Mouse (Mus musculus) neural tube, embryonic 10.5 days (tissue): ENCODE data around the gene Znrd1as.

Experiments
- DNase-seq: peaks from one replicate; pipeline ENCODE4 v3.0.0-alpha.2; 2017; ENCODE audit warnings: low spot score; ENCODE audit errors: extremely low spot score

The Znrd1as gene

GRCm38 (mm10) chr17:36995448-36995847, 37.1 kb downstream of the Znrd1as start:
- DNase-seq = no peak

DNA sequence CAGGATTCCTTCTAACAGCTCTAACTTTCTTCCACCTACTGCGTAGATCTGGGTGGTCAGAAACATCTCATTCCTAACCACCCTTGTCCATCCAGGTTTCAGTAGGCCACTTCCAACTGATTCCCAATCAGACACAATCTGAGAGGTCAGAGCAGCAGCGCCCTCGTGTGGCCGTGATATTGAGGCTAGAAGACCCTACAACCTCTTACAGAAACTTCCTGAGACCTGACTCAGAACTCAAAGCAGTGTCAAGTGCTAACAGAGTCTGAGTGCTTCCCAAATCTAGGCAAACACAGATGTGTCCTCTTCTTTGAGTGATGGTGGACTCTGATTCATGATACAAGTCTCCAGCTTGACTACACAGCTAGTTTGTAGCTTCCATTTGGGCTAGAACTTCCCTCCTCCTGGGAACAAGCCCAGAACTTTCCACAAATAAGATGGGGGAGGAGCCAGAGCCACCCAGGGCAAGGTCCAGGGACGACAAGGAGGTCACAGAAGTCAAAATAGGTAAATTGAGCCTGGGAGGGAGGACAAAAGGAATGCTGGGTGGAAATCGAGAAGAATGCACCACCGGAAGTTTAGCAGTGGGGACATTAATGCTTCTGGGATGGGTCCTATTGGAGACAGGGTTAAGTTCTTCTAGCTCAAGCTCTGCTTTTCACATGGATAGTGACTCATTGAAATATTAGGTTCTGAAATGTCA, 38.8 kb downstream of the Znrd1as start:
- peak; percentile 82 for DNase-seq

DNA sequence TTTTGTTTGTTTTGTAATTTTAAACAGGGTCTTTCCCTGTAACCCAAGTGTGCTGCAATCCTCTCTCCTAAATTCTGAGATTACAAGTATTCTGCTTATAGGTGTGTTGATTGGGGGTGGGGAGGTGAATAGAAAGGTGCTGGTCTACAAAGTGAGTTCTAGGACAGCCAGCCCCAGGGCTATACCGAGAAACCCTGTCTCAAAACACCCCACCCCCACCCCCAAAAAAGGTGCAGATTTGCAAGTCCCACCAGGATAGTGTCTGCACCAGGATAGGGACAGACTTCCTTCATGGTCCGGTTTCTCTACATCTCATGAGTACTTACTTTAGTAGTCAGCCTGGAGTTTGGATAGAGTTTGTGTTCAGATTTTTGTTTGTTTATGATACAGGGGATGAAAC, 40.1 kb downstream of the Znrd1as start:
- DNase-seq = no peak

DNA sequence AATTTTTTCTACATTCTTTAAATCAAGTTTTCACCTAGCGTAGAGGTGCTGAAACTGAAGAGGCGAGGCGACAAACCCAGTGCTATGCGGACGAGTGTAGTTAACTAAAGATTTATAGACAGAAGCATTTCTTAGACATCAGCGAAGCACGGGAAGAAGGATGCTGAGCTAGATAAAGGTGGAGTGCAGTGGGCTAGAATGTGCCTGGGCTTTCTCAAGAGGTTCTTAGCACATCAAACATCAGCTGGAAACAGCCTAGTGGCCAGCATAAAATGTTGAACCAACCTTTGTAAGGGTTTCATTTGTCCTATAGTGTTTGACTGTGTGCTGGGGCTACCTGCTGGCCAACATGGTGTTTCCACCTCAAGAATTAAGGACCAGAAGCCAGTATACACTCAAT, 42.5 kb downstream of the Znrd1as start, which contains the start of gene Zfp57:
Zfp57 (plus strand) TSS at position 301 of the 400 bp plus-strand sequence.
- no peak for DNase-seq

- peak; percentile 78 for DNase-seq
These were observed 44.3 kb downstream of the Znrd1as start for GRCm38 (mm10) chr17:37002364-37003330.

- no peak for DNase-seq
These were observed 45.0 kb downstream of the Znrd1as start for GRCm38 (mm10) chr17:37003366-37003765.

DNA sequence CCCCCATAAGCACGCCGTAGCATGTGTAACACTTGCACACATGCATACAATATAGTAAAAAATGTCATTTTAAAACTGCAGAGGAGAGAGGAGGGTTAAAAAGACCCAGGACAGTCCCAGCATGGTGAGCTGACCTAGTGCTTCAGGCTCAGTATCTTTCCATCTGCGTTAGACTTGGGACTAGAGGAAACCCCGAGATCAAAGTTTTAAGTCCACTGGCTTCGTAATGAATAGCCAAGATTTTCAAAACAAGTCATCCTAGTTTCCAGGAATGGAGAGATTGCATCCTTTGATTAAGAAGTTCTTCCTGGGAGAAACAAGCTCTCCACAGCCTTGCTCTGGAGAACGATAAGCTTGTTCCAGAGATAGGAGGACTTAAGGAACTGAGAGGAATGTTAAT, 49.8 kb downstream of the Znrd1as start:
- no peak for DNase-seq

DNA sequence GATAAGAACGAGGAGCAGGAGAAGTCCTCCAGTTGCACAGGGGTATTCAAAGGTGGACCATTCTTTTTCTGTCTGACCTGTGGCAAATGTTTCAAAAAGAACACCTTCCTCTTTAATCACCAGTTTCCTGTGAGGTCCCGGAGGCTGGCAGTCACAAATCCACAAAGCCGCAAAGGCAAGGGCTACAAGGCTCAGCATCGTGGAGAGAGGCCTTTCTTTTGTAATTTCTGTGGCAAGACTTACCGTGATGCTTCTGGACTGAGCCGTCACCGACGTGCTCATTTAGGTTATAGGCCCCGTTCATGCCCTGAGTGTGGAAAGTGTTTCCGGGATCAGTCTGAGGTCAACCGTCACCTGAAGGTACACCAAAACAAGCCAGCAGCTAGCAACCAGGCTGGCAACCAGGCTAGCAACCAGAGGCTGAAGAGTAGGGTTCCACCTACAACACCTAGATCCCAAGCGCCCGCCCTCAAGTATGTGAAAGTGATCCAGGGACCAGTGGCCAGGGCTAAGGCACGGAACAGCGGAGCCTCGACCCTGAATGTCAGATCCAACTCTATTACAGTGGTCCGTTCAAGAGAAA, 51.2 kb downstream of the Znrd1as start:
- DNase-seq = no peak

- DNase-seq = no peak
These were observed 53.3 kb downstream of the Znrd1as start for GRCm38 (mm10) chr17:37011719-37012118.

GRCm38 (mm10) chr17:37012141-37012540, 53.7 kb downstream of the Znrd1as start:
- DNase-seq = no peak
